Mouse (Mus musculus) stomach, postnatal 0 days (tissue): ENCODE measurements around the gene Paxx. TPM values are rescaled to one million over a fixed set of nuclear protein-coding genes. Genes with fewer than 3 reads are reported as not detected.

Experiments used
- ATAC-seq: fragments of 200-750 bp; cut with Nextera tagmentation; 2 replicates; pipeline ENCODE4 v1.8.0; 2017; ENCODE audit not compliant: low FRiP score, low TSS enrichment
- DNase-seq: peaks from one replicate; pipeline ENCODE4 v3.0.0-alpha.2; 2016; ENCODE audit warnings: low spot score
- H3K27ac ChIP-seq: fragments of 300-500 bp; sonication (generic); replicated peaks from 2 replicates; pipeline ENCODE4 v1.5.1; 2014; ENCODE audit warnings: mild to moderate bottlenecking, control low read depth
- H3K27me3 ChIP-seq: fragments of 300-500 bp; sonication (generic); 2 replicates; pipeline ENCODE4 v1.6.1; 2014; ENCODE audit warnings: low read length; ENCODE audit not compliant: control insufficient read depth, insufficient read depth
- H3K36me3 ChIP-seq: fragments of 300-500 bp; sonication (generic); 2 replicates; pipeline ENCODE4 v1.6.1; 2014; ENCODE audit warnings: low read length, mixed read lengths; ENCODE audit not compliant: control insufficient read depth, insufficient read depth
- H3K4me1 ChIP-seq: fragments of 300-500 bp; sonication (generic); replicated peaks from 2 replicates; pipeline ENCODE4 v1.6.1; 2014; ENCODE audit warnings: antibody characterized with exemption; ENCODE audit not compliant: control insufficient read depth, insufficient read depth
- H3K4me2 ChIP-seq: fragments of 300-500 bp; sonication (generic); replicated peaks from 2 replicates; pipeline ENCODE4 v1.6.1; 2014; ENCODE audit warnings: low read depth, mild to moderate bottlenecking, control low read depth, moderate library complexity
- H3K4me3 ChIP-seq: fragments of 300-500 bp; sonication (generic); 2 replicates; pipeline ENCODE4 v1.5.1; 2014; ENCODE audit warnings: low read depth, low read length, control low read depth
- H3K9ac ChIP-seq: fragments of 300-500 bp; sonication (generic); 2 replicates; pipeline ENCODE4 v1.6.1; 2014; ENCODE audit warnings: mild to moderate bottlenecking, low read length, control low read depth, mixed read lengths
- H3K9me3 ChIP-seq: fragments of 300-500 bp; sonication (generic); 2 replicates; pipeline ENCODE4 v1.6.1; 2016; ENCODE audit warnings: low read length; ENCODE audit not compliant: control insufficient read depth
- CTCF ChIP-seq: IDR thresholded peaks from 2 replicates; pipeline ENCODE4 v1.5.1; 2016; ENCODE audit warnings: antibody characterized with exemption, low read depth, mild to moderate bottlenecking, moderate library complexity
- EP300 ChIP-seq: optimal IDR thresholded peaks from 2 replicates; pipeline ENCODE3; 2016; ENCODE audit warnings: antibody characterized with exemption
- WGBS: fragments of 180-500 bp; shearing (Covaris S2); extraction: QIAGEN DNeasy Blood & Tissue Kit; methylation state at CpG from one replicate; pipeline ENCODE4 v1.1.7; 2014; 5-methylcytosine and 5-hydroxymethylcytosine counted together
- polyA plus RNA-seq: library from polyadenylated mRNA; unstranded; fragments of >200 nt; fragmentation: Nextera tagmentation; extraction: Ambion mirVana; gene quantifications from 2 replicates; pipeline ENCODE4 v1.2.1, GENCODE M21; 2015

Gene Paxx
- polyA plus RNA-seq, 1 experiment from 2014 or later: 51.7 TPM

DNA sequence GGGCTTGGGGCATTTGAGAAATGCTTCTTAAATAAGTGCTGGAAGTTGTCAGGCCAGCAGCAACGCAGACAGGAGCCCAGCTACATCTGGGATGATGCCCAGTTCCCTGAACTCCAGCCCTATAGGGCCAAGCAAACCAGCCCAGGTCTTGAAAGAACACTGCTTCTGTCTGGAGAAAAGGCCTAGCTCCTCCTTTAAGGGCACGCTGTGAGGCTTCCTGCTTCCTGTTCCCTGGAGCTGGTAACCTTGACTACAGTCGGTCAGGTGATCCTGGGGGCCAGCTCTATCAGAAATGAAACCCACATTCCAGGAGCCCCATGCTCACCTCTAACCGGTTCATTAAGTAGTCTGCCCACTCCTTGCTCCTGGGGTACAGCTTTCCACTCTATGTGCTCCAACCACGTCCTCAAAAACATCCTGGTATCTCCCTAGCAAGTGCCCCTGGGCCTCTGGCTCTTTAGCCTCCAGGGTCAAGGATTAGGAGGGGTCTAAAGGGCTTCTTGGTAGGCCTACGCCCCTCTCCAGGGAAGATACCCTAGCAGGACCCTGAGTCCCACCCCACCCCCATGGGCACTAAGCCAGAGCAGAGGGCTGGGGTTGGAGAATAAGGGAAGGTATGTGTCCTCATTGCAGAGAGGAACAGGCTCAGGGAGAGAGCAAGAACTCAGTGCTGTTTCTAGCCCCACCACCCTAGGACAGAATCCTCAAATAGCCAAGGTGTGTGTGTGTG lies 37.1 kb upstream of the Paxx start:
- 0 out of 2 replicates have a peak, but pooled peaks cover 10% of the 10 kb centered on the region for H3K4me1 ChIP-seq
- H3K27me3 ChIP-seq: no peaks in the 10 kb centered on the region
- peak; percentile 55 for DNase-seq
- no peak overlapping the region for H3K9ac ChIP-seq
- H3K27ac ChIP-seq: peak overlapping the region; percentile 40; the same call in 1 of the 2 replicates
- 44% methylated on average over 6 of the region's 6 CpGs for WGBS
- 0 out of 2 replicates have a peak, but pooled peaks have one; percentile 6 for ATAC-seq
- H3K4me2 ChIP-seq: no peak overlapping the region
- H3K36me3 ChIP-seq: no peaks in the 10 kb centered on the region
- no peaks in the 10 kb centered on the region for H3K9me3 ChIP-seq
- no peak for TF ChIP-seq CTCF
- TF ChIP-seq EP300: no peak
- H3K4me3 ChIP-seq: no peak overlapping the region

- 41% methylated on average over 4 of the region's 4 CpGs for WGBS
- no peak overlapping the region for H3K4me2 ChIP-seq
- H3K9me3 ChIP-seq: no peaks in the 10 kb centered on the region
- H3K36me3 ChIP-seq: no peaks in the 10 kb centered on the region
- TF ChIP-seq EP300: no peak
- peak; percentile 76 for TF ChIP-seq CTCF
- no peaks in the 10 kb centered on the region for H3K27me3 ChIP-seq
- no peak overlapping the region for H3K27ac ChIP-seq
- no peak overlapping the region for H3K4me3 ChIP-seq
- DNase-seq (no peak), ATAC-seq (no peak)
- no peak overlapping the region for H3K9ac ChIP-seq
- H3K4me1 ChIP-seq: 0 out of 2 replicates have a peak, but pooled peaks cover 4% of the 10 kb centered on the region
These were observed 35.6 kb upstream of the Paxx start for GRCm38 (mm10) chr2:25496462-25496861.

DNA sequence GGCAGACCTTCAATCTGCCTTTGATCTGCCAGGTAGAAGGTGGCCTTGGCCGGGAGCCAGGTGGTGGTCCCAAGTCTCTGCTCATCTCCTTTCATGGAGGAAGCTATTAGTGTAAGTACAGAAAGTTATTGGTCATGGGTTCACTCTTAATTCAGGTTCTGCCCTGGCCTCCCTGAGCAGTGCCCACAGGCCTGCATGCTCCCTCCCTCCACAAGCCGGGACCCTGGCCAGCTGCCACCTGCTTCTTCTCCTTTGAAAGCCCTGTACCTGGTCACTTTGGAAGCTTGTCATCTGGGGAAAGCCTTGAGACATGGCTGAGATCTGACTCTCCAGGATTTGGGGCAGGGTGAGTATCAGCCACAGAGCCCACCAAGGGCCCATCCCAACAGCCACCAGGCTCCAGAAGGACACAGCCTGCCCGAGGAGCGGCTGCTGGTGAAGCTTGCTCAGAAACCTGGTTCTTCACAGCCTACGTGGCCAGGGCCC lies 32.6 kb upstream of the Paxx start, which contains the start of gene Lcn12:
Gene Lcn12, minus strand, starts transcription at position 436 of the 486 bp plus-strand sequence.
- H3K27me3 ChIP-seq: no peaks in the 10 kb centered on the region
- 78% methylated on average over 5 of the region's 5 CpGs for WGBS
- H3K9me3 ChIP-seq: no peaks in the 10 kb centered on the region
- TF ChIP-seq CTCF (no peak), EP300 (no peak)
- H3K9ac ChIP-seq: no peak within 1 kb of the TSS
- no peak within 1 kb of the TSS for H3K4me2 ChIP-seq
- DNase-seq: no peak
- H3K36me3 ChIP-seq: no peaks in the 10 kb centered on the region
- no peak within 1 kb of the TSS for H3K4me3 ChIP-seq
- no peaks in the 10 kb centered on the region for H3K4me1 ChIP-seq
- no peak within 1 kb of the TSS for H3K27ac ChIP-seq
- ATAC-seq: no peak

- no peaks in the 10 kb centered on the region for H3K36me3 ChIP-seq
- H3K4me1 ChIP-seq: no peaks in the 10 kb centered on the region
- TF ChIP-seq EP300 (no peak), CTCF (no peak)
- DNase-seq (no peak), ATAC-seq (no peak)
- no peaks in the 10 kb centered on the region for H3K9me3 ChIP-seq
- 82% methylated on average over 5 of the region's 5 CpGs for WGBS
- no peak overlapping the region for H3K4me3 ChIP-seq
- no peaks in the 10 kb centered on the region for H3K27me3 ChIP-seq
- H3K4me2 ChIP-seq: no peak overlapping the region
- H3K9ac ChIP-seq: no peak overlapping the region
- H3K27ac ChIP-seq: no peak overlapping the region
These were observed 32.1 kb upstream of the Paxx start for GRCm38 (mm10) chr2:25492988-25493387.

DNA sequence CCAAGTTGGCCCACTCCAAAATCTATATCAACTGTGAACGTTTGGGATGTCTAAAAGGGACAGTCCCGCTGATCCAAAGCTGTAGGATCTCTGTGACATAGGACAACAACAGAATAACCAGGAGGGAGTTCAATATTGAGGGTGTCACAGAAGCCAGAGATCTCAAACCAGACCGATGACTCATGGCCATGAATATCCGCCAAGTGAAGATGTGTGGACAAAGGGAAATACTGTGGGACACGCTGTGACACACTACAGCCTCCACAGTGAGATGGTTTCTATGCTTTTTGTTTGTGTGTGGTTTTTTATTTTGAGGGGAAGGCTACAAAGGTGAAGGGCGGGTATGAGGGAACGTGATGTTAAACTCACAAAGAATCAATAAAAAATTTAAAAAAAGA lies 27.8 kb upstream of the Paxx start:
- Histone ChIP-seq H3K27ac (peak overlapping the region; percentile 65; the same call in 1 of the 2 replicates), H3K9ac (no peak overlapping the region), H3K4me3 (no peak overlapping the region), H3K4me1 (no peaks in the 10 kb centered on the region), H3K36me3 (no peaks in the 10 kb centered on the region), H3K27me3 (no peaks in the 10 kb centered on the region), H3K4me2 (no peak overlapping the region), H3K9me3 (no peaks in the 10 kb centered on the region)
- ATAC-seq: no peak
- 62% methylated on average over 7 of the region's 7 CpGs for WGBS
- DNase-seq: no peak
- TF ChIP-seq CTCF (no peak), EP300 (no peak)
